Mouse (Mus musculus): ENCODE measurements around the gene Pygb. TPM values are rescaled to one million over a fixed set of nuclear protein-coding genes. Genes with fewer than 3 reads are reported as not detected.

The Pygb gene
- total and polyA plus RNA-seq, 2 experiments from 2014 or later = 282 to 581 TPM

- H3K9me3 ChIP-seq (replicated peaks; ENCODE audit: control insufficient read depth, low read length) = no peaks in the 10 kb centered on the region
- no peak overlapping the region for H3K9ac ChIP-seq (replicated peaks; ENCODE audit: low read depth, low read length)
- H3K27ac ChIP-seq (ENCODE audit: low read depth) = no peak overlapping the region
- H3K36me3 ChIP-seq (replicated peaks; ENCODE audit: control insufficient read depth, insufficient read depth, low read length) = peaks cover 50% of the 10 kb centered on the region
- no peaks in the 10 kb centered on the region for H3K4me1 ChIP-seq (ENCODE audit: control insufficient read depth, insufficient read depth)
- H3K4me2 ChIP-seq (ENCODE audit: low read depth, low read length) = no peak overlapping the region
- TF ChIP-seq EP300 (IDR thresholded peaks at IDR 0.05; ENCODE audit: low read depth) = no peak
- TF ChIP-seq CTCF (IDR thresholded peaks at IDR 0.05; ENCODE audit: low read depth) = no peak
- DNase-seq (ENCODE audit: low spot score) (no peak), ATAC-seq (ENCODE audit: insufficient read depth, low read depth) (peak; percentile 63; the same call in 1 of the 2 replicates)
- H3K27me3 ChIP-seq (ENCODE audit: control insufficient read depth, insufficient read depth, low read length) = no peaks in the 10 kb centered on the region
- 59% methylated on average over 7 of the region's 7 CpGs for WGBS
- no peak overlapping the region for H3K4me3 ChIP-seq (ENCODE audit: low read depth, low read length)
Observed at GRCm38 (mm10) chr2:150834616-150835015, 48.1 kb downstream of the Pygb start.

DNA sequence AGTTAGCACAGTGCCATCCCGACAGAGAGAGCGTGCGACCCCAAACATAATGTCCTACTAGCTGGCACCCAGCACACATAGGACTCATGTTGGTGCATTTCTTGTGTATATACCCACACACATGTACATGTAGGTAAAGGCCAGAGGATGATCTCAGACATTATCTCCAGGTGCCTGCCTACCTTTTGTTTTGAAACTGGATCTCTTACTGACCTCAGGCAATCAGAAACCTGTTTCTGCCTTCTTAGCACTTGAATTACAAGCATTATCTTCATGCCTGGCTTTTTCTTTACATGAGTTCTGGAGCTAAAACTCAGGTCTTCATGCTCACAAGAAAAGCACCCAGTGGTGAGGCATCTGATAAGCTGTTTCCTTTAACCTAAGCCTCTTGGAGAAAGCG, 49.4 kb downstream of the Pygb start:
- no peak overlapping the region for H3K9ac ChIP-seq (replicated peaks; ENCODE audit: low read depth, low read length)
- H3K4me3 ChIP-seq (ENCODE audit: low read depth, low read length) = no peak overlapping the region
- no peak overlapping the region for H3K4me2 ChIP-seq (ENCODE audit: low read depth, low read length)
- 88% methylated on average over 4 of the region's 4 CpGs for WGBS
- no peaks in the 10 kb centered on the region for H3K27me3 ChIP-seq (ENCODE audit: control insufficient read depth, insufficient read depth, low read length)
- peaks cover 37% of the 10 kb centered on the region for H3K36me3 ChIP-seq (replicated peaks; ENCODE audit: control insufficient read depth, insufficient read depth, low read length)
- no peaks in the 10 kb centered on the region for H3K4me1 ChIP-seq (ENCODE audit: control insufficient read depth, insufficient read depth)
- no peaks in the 10 kb centered on the region for H3K9me3 ChIP-seq (replicated peaks; ENCODE audit: control insufficient read depth, low read length)
- DNase-seq (ENCODE audit: low spot score) (no peak), ATAC-seq (ENCODE audit: insufficient read depth, low read depth) (no peak)
- no peak overlapping the region for H3K27ac ChIP-seq (ENCODE audit: low read depth)
- TF ChIP-seq EP300 (IDR thresholded peaks at IDR 0.05; ENCODE audit: low read depth) (no peak), CTCF (IDR thresholded peaks at IDR 0.05; ENCODE audit: low read depth) (no peak)

DNA sequence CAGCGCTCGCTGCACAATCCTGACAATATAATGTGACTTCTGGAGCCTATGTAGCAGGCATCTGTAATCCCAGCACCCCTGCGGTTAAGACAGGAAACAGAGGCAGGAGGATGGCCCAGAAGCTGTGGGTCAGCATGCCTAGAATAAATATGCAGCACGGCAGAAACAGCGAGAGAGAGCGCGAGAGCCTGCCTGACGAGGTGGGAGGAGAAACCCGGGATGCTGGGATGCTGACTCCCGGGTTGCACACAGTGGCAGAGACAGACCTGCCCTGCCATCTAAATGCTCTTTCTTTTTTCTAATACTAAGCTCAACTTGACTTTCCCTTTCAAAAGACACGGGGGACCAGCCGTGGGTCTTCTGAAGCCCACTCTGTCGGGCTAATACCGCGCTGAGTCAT, 50.4 kb downstream of the Pygb start:
- Histone ChIP-seq H3K9me3 (replicated peaks; ENCODE audit: control insufficient read depth, low read length) (no peaks in the 10 kb centered on the region), H3K4me3 (ENCODE audit: low read depth, low read length) (no peak overlapping the region), H3K36me3 (replicated peaks; ENCODE audit: control insufficient read depth, insufficient read depth, low read length) (peaks cover 27% of the 10 kb centered on the region), H3K4me2 (ENCODE audit: low read depth, low read length) (no peak overlapping the region), H3K4me1 (ENCODE audit: control insufficient read depth, insufficient read depth) (no peaks in the 10 kb centered on the region), H3K9ac (replicated peaks; ENCODE audit: low read depth, low read length) (no peak overlapping the region), H3K27ac (ENCODE audit: low read depth) (no peak overlapping the region), H3K27me3 (ENCODE audit: control insufficient read depth, insufficient read depth, low read length) (no peaks in the 10 kb centered on the region)
- no peak for ATAC-seq (ENCODE audit: insufficient read depth, low read depth)
- TF ChIP-seq CTCF (IDR thresholded peaks at IDR 0.05; ENCODE audit: low read depth) = no peak
- no peak for TF ChIP-seq EP300 (IDR thresholded peaks at IDR 0.05; ENCODE audit: low read depth)
- no peak for DNase-seq (ENCODE audit: low spot score)
- WGBS = 71% methylated on average over 15 of the region's 15 CpGs

DNA sequence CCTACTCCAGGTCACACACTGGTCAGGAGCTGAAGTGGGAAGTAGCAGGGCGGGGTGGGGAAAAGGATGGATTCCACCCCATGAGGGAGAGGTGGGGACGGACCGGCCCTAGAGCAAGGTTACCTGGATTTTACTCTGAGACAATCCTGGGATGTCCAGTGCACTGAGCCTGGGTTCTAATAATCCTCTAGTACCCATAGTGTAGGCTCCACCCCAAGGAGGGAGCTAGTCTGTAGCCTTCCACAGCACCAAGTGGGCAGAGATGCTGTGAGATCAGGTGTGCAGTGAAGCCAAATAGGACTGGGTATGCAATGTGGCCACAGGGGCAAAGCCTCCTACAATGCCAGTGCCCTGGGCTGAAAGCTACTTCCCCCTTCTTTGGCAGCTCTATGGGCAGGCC, 51.2 kb downstream of the Pygb start:
- Histone ChIP-seq H3K27ac (ENCODE audit: low read depth) (no peak overlapping the region), H3K9ac (replicated peaks; ENCODE audit: low read depth, low read length) (no peak overlapping the region), H3K4me3 (ENCODE audit: low read depth, low read length) (no peak overlapping the region), H3K4me1 (ENCODE audit: control insufficient read depth, insufficient read depth) (no peaks in the 10 kb centered on the region), H3K27me3 (ENCODE audit: control insufficient read depth, insufficient read depth, low read length) (no peaks in the 10 kb centered on the region), H3K9me3 (replicated peaks; ENCODE audit: control insufficient read depth, low read length) (no peaks in the 10 kb centered on the region), H3K36me3 (replicated peaks; ENCODE audit: control insufficient read depth, insufficient read depth, low read length) (peaks cover 19% of the 10 kb centered on the region), H3K4me2 (ENCODE audit: low read depth, low read length) (no peak overlapping the region)
- no peak for TF ChIP-seq EP300 (IDR thresholded peaks at IDR 0.05; ENCODE audit: low read depth)
- no peak for TF ChIP-seq CTCF (IDR thresholded peaks at IDR 0.05; ENCODE audit: low read depth)
- no peak for ATAC-seq (ENCODE audit: insufficient read depth, low read depth)
- no peak for DNase-seq (ENCODE audit: low spot score)
- WGBS = 93% methylated on average over 3 of the region's 3 CpGs

DNA sequence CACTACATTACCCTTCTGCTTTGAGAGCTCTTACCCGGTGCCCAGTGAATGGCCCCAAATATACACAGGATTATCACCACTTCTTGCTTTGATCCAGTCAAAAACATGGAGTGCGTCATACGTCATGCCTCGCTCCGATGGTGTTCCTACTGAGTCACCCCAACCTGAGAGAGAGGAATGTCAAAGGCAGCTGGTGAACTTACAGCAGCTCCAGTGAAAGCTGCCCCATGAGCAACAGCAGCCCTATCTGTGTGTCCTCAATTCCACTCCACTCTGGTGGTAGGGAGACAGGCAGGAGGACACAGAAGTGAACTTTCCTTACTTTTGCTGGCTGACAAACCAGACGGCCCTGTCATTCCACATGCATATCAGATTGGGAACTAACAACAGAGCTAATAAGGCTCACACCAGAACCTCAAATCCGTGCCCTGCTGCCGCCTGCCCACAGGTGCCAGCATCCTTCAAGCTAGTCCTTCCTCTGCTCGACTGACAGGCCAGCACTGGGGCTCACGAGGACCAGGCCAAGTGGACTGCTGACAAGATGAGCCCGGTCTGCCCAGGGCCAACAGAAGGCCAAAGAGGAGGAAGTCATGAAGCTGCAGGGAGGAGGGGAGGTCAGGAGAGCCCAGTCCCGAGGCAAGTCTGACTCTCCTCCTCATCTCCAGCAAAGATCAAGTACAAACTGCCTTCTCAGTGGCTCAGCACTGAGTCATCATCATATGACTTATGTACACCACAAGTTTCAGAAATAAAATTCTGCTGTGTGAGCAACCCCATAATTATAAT, 53.3 kb downstream of the Pygb start:
- ATAC-seq (ENCODE audit: insufficient read depth, low read depth) (no peak), DNase-seq (ENCODE audit: low spot score) (no peak)
- no peak overlapping the region for H3K4me2 ChIP-seq (ENCODE audit: low read depth, low read length)
- no peak overlapping the region for H3K9ac ChIP-seq (replicated peaks; ENCODE audit: low read depth, low read length)
- H3K4me3 ChIP-seq (ENCODE audit: low read depth, low read length) = no peak overlapping the region
- 51% methylated on average over 12 of the region's 12 CpGs for WGBS
- H3K27me3 ChIP-seq (ENCODE audit: control insufficient read depth, insufficient read depth, low read length) = no peaks in the 10 kb centered on the region
- H3K36me3 ChIP-seq (replicated peaks; ENCODE audit: control insufficient read depth, insufficient read depth, low read length) = peaks cover 4% of the 10 kb centered on the region; the same call in 1 of the 2 replicates
- no peak overlapping the region for H3K27ac ChIP-seq (ENCODE audit: low read depth)
- H3K9me3 ChIP-seq (replicated peaks; ENCODE audit: control insufficient read depth, low read length) = no peaks in the 10 kb centered on the region
- no peaks in the 10 kb centered on the region for H3K4me1 ChIP-seq (ENCODE audit: control insufficient read depth, insufficient read depth)
- TF ChIP-seq EP300 (IDR thresholded peaks at IDR 0.05; ENCODE audit: low read depth) (no peak), CTCF (IDR thresholded peaks at IDR 0.05; ENCODE audit: low read depth) (no peak)

- H3K4me2 ChIP-seq (ENCODE audit: low read depth, low read length) = no peak overlapping the region
- ATAC-seq (ENCODE audit: insufficient read depth, low read depth) = no peak
- no peaks in the 10 kb centered on the region for H3K4me1 ChIP-seq (ENCODE audit: control insufficient read depth, insufficient read depth)
- H3K36me3 ChIP-seq (replicated peaks; ENCODE audit: control insufficient read depth, insufficient read depth, low read length) = peaks cover 4% of the 10 kb centered on the region; the same call in 1 of the 2 replicates
- H3K9ac ChIP-seq (replicated peaks; ENCODE audit: low read depth, low read length) = no peak overlapping the region
- H3K27me3 ChIP-seq (ENCODE audit: control insufficient read depth, insufficient read depth, low read length) = no peaks in the 10 kb centered on the region
- WGBS = 80% methylated on average over 11 of the region's 11 CpGs
- H3K9me3 ChIP-seq (replicated peaks; ENCODE audit: control insufficient read depth, low read length) = no peaks in the 10 kb centered on the region
- TF ChIP-seq EP300 (IDR thresholded peaks at IDR 0.05; ENCODE audit: low read depth) = no peak
- no peak for TF ChIP-seq CTCF (IDR thresholded peaks at IDR 0.05; ENCODE audit: low read depth)
- no peak for DNase-seq (ENCODE audit: low spot score)
- no peak overlapping the region for H3K4me3 ChIP-seq (ENCODE audit: low read depth, low read length)
- no peak overlapping the region for H3K27ac ChIP-seq (ENCODE audit: low read depth)
Observed at GRCm38 (mm10) chr2:150841109-150841508, 54.6 kb downstream of the Pygb start.

Measured in heart, postnatal 0 days (tissue).